Mouse (Mus musculus): Measurements from ENCODE around the gene Parm1. TPM values are rescaled to one million over a fixed set of nuclear protein-coding genes. Genes with fewer than 3 reads are reported as not detected.

The Parm1 gene
- polyA plus RNA-seq, 1 experiment from 2014 or later = 3.2 TPM

Other genes with a start within 250 kb of the Parm1 start
- gene Btc, start 114.6 kb upstream of the Parm1 start, polyA plus RNA-seq (2015; fragmentation: Nextera tagmentation; extraction: Ambion mirVana) = 0.08 and 0.13 TPM in 2 replicates

All from forebrain, embryonic 13.5 days (tissue).